Mouse (Mus musculus) cerebellum, postnatal 10 days (tissue): ENCODE data around the gene Pax3.

Source experiments
- DNase-seq, 2 experiments: peaks; one replicate each; pipeline ENCODE4 v3.0.0; 2021; ENCODE audit warnings: mixed read lengths in 2 of 2

The Pax3 gene

GRCm38 (mm10) chr1:78198319-78198940 is 1.5 kb upstream of the Pax3 start:
- no peak for DNase-seq

- no peak for DNase-seq
Observed at GRCm38 (mm10) chr1:78197351-78198234, 659 bp upstream of the Pax3 start.

GRCm38 (mm10) chr1:78195771-78196712 is 892 bp downstream of the Pax3 start:
- DNase-seq: peak in 1 of 2 experiments; percentile 38

- DNase-seq: peak; percentile 45 to 54
Observed at GRCm38 (mm10) chr1:78195145-78195544, 1.8 kb downstream of the Pax3 start.

GRCm38 (mm10) chr1:78194381-78195047 is 2.4 kb downstream of the Pax3 start:
- DNase-seq: no peak

GRCm38 (mm10) chr1:78193465-78193991 is 3.4 kb downstream of the Pax3 start:
- DNase-seq: peak; percentile 43 to 55

- peak; percentile 46 to 48 for DNase-seq
Observed at GRCm38 (mm10) chr1:78192746-78193464, 4.0 kb downstream of the Pax3 start.

- DNase-seq: no peak
Observed at GRCm38 (mm10) chr1:78192217-78192735, 4.7 kb downstream of the Pax3 start.

GRCm38 (mm10) chr1:78191761-78192160 is 5.2 kb downstream of the Pax3 start:
- no peak for DNase-seq

GRCm38 (mm10) chr1:78191331-78191730 is 5.6 kb downstream of the Pax3 start:
- DNase-seq: no peak

- peak in 1 of 2 experiments; percentile 24 for DNase-seq
Observed at GRCm38 (mm10) chr1:78190386-78191111, 6.4 kb downstream of the Pax3 start.

GRCm38 (mm10) chr1:78189501-78190345 is 7.2 kb downstream of the Pax3 start:
- peak; percentile 60 to 70 for DNase-seq

GRCm38 (mm10) chr1:78189016-78189415 is 7.9 kb downstream of the Pax3 start:
- peak; percentile 51 to 54 for DNase-seq

GRCm38 (mm10) chr1:78188299-78188698 is 8.6 kb downstream of the Pax3 start:
- peak in 1 of 2 experiments; percentile 2 for DNase-seq

- DNase-seq: peak in 1 of 2 experiments; percentile 9
Observed at GRCm38 (mm10) chr1:78187788-78188173, 9.2 kb downstream of the Pax3 start.

GRCm38 (mm10) chr1:78187122-78187787 is 9.7 kb downstream of the Pax3 start:
- no peak for DNase-seq

- peak in 1 of 2 experiments; percentile 22 for DNase-seq
Observed at GRCm38 (mm10) chr1:78182954-78183353, 14.0 kb downstream of the Pax3 start.

- peak; percentile 40 to 54 for DNase-seq
Observed at GRCm38 (mm10) chr1:78181882-78182281, 15.1 kb downstream of the Pax3 start.

GRCm38 (mm10) chr1:78172334-78172733 is 24.6 kb downstream of the Pax3 start:
- no peak for DNase-seq
